In the genomic region with DNA sequence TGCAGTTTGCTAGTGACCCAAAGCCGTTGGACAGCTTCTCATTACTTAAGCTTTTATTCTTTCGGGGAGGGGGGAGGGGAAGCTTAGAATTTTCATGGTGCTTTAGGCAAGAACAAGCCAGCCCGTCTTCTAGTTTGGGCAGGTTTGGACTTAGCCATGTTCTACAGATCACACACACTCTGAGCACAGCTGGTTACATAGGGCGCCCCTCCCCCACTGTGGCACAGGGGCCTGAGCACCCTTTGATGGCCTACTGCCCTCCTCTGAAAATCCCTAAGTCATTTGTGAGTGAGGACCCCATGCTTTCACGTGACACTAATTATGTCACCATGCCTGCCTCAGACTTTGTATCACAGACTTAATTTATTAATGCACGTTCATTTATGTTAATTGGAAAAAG, we compare ENCODE assay signal across 24 mouse cellular contexts. TPM values are rescaled to one million over a fixed set of nuclear protein-coding genes. Genes with fewer than 3 reads are reported as not detected.
DNase-seq lines count a peak whose midpoint lies in the region; ATAC-seq lines count a peak whose summit lies in the region.
"Had no signal": no experiment of that assay in that cellular context is flagged by ENCODE, and none has a peak within 500 bp of the region (broad histone marks: within the 10 kb centered on the region; RNA-seq: fewer than 3 reads in every experiment).

No protein-coding gene starts in this region.

- H3K27ac ChIP-seq in embryonic facial prominence, embryonic 14.5 days (replicated peaks; ENCODE audit: low read depth, low read length): no peak overlapping the region
- no peak overlapping the region for H3K27ac ChIP-seq in embryonic facial prominence, embryonic 10.5 days (replicated peaks)
- no peak overlapping the region for H3K27ac ChIP-seq in midbrain, embryonic 11.5 days (ENCODE audit: low read depth, low read length)
- H3K27ac ChIP-seq in midbrain, embryonic 13.5 days: no peak overlapping the region
- H3K27ac ChIP-seq: embryonic facial prominence, embryonic 15.5 days; forebrain, embryonic 15.5 days; heart, embryonic 10.5 days; hindbrain, embryonic 12.5 days had no signal

- H3K9me3 ChIP-seq in embryonic facial prominence, embryonic 14.5 days (ENCODE audit: control insufficient read depth, low read length): no peaks in the 10 kb centered on the region
- no peaks in the 10 kb centered on the region for H3K9me3 ChIP-seq in embryonic facial prominence, embryonic 10.5 days
- H3K9me3 ChIP-seq in midbrain, embryonic 11.5 days (ENCODE audit: control insufficient read depth, low read length): no peaks in the 10 kb centered on the region
- no peaks in the 10 kb centered on the region for H3K9me3 ChIP-seq in midbrain, embryonic 13.5 days
- H3K9me3 ChIP-seq: embryonic facial prominence, embryonic 15.5 days; forebrain, embryonic 15.5 days; heart, embryonic 10.5 days; hindbrain, embryonic 12.5 days had no signal

- H3K4me1 ChIP-seq in embryonic facial prominence, embryonic 14.5 days (ENCODE audit: control insufficient read depth, insufficient read depth, low read length): no peaks in the 10 kb centered on the region
- peaks cover 5% of the 10 kb centered on the region; the same call in 1 of the 2 replicates for H3K4me1 ChIP-seq in embryonic facial prominence, embryonic 10.5 days
- H3K4me1 ChIP-seq in midbrain, embryonic 11.5 days (ENCODE audit: control insufficient read depth, insufficient read depth, low read length): no peaks in the 10 kb centered on the region
- peaks cover 4% of the 10 kb centered on the region; the same call in 1 of the 2 replicates for H3K4me1 ChIP-seq in midbrain, embryonic 13.5 days (replicated peaks)
- H3K4me1 ChIP-seq: embryonic facial prominence, embryonic 15.5 days; forebrain, embryonic 15.5 days; heart, embryonic 10.5 days; hindbrain, embryonic 12.5 days had no signal

- no peak for ATAC-seq in embryonic facial prominence, embryonic 14.5 days (ENCODE audit: low read depth)
- no peak for ATAC-seq in midbrain, embryonic 11.5 days (ENCODE audit: low FRiP score)
- no peak for ATAC-seq in midbrain, embryonic 13.5 days
- ATAC-seq: activated CD4-positive, CD25-positive, alpha-beta regulatory T cell, adult 4 months; forebrain, embryonic 15.5 days; hindbrain, embryonic 16.5 days; Patski had no signal

- H3K9ac ChIP-seq in embryonic facial prominence, embryonic 14.5 days (ENCODE audit: low read depth, low read length): no peak overlapping the region
- H3K9ac ChIP-seq in midbrain, embryonic 11.5 days (ENCODE audit: low read length): no peak overlapping the region
- no peak overlapping the region for H3K9ac ChIP-seq in midbrain, embryonic 13.5 days (replicated peaks)
- H3K9ac ChIP-seq: embryonic facial prominence, embryonic 15.5 days; forebrain, embryonic 15.5 days; hindbrain, embryonic 12.5 days had no signal

- WGBS in embryonic facial prominence, embryonic 14.5 days: 49% methylated on average over 6 of the region's 6 CpGs
- 51% methylated on average over 6 of the region's 6 CpGs for WGBS in embryonic facial prominence, embryonic 10.5 days
- 57% methylated on average over 6 of the region's 6 CpGs for WGBS in midbrain, embryonic 11.5 days
- WGBS in midbrain, embryonic 13.5 days: 54% methylated on average over 6 of the region's 6 CpGs

- DNase-seq in embryonic facial prominence, embryonic 14.5 days (ENCODE audit: low spot score): peak; percentile 42
- no peak for DNase-seq in embryonic facial prominence, embryonic 10.5 days (ENCODE audit: low spot score)
- peak; percentile 13 for DNase-seq in kidney, postnatal 10 days
- DNase-seq in kidney, adult 18-20 months: no peak
- DNase-seq in midbrain, embryonic 11.5 days (ENCODE audit: low spot score, missing footprints): peak; percentile 76
- DNase-seq in retina, embryonic 14.5 days (ENCODE audit: low spot score): peak; percentile 8
- DNase-seq in ovary, postnatal 14 days (ENCODE audit: low spot score): no peak
- DNase-seq: adrenal gland, adult 2 months; adrenal gland, postnatal 25 days; cerebellum, adult 18-20 months; cerebellum, adult 9-11 months; cerebellum, postnatal 36 days; gastrocnemius, postnatal 10 days; heart, postnatal 10 days; heart, postnatal 4 days had no signal

- H3K4me2 ChIP-seq in embryonic facial prominence, embryonic 14.5 days (ENCODE audit: low read depth, low read length): no peak overlapping the region
- no peak overlapping the region for H3K4me2 ChIP-seq in midbrain, embryonic 11.5 days
- no peak overlapping the region for H3K4me2 ChIP-seq in midbrain, embryonic 13.5 days (replicated peaks)
- H3K4me2 ChIP-seq: embryonic facial prominence, embryonic 15.5 days; forebrain, embryonic 15.5 days; hindbrain, embryonic 12.5 days had no signal

- H3K4me3 ChIP-seq in embryonic facial prominence, embryonic 14.5 days (ENCODE audit: low read depth, low read length): no peak overlapping the region
- no peak overlapping the region for H3K4me3 ChIP-seq in embryonic facial prominence, embryonic 10.5 days
- H3K4me3 ChIP-seq in midbrain, embryonic 11.5 days (ENCODE audit: low read depth, low read length): no peak overlapping the region
- H3K4me3 ChIP-seq in midbrain, embryonic 13.5 days (replicated peaks): no peak overlapping the region
- H3K4me3 ChIP-seq: embryonic facial prominence, embryonic 15.5 days; erythroblast, embryonic 14.5 days; forebrain, embryonic 15.5 days; heart, embryonic 10.5 days; hindbrain, embryonic 12.5 days had no signal

- H3K36me3 ChIP-seq in embryonic facial prominence, embryonic 14.5 days (ENCODE audit: control insufficient read depth, insufficient read depth, low read length): no peaks in the 10 kb centered on the region
- H3K36me3 ChIP-seq in embryonic facial prominence, embryonic 10.5 days (replicated peaks): no peaks in the 10 kb centered on the region
- no peaks in the 10 kb centered on the region for H3K36me3 ChIP-seq in midbrain, embryonic 11.5 days (ENCODE audit: control insufficient read depth, insufficient read depth, low read length)
- no peaks in the 10 kb centered on the region for H3K36me3 ChIP-seq in midbrain, embryonic 13.5 days
- H3K36me3 ChIP-seq: embryonic facial prominence, embryonic 15.5 days; forebrain, embryonic 15.5 days; heart, embryonic 10.5 days; hindbrain, embryonic 12.5 days had no signal

- H3K27me3 ChIP-seq in embryonic facial prominence, embryonic 14.5 days (replicated peaks; ENCODE audit: control insufficient read depth, insufficient read depth, low read length): no peaks in the 10 kb centered on the region; the same call in 1 of the 2 replicates
- peaks cover 25% of the 10 kb centered on the region for H3K27me3 ChIP-seq in embryonic facial prominence, embryonic 10.5 days (replicated peaks; ENCODE audit: low read depth, poor library complexity, severe bottlenecking)
- no peaks in the 10 kb centered on the region for H3K27me3 ChIP-seq in midbrain, embryonic 11.5 days (ENCODE audit: control insufficient read depth, insufficient read depth, low read length)
- H3K27me3 ChIP-seq in midbrain, embryonic 13.5 days: peaks cover 5% of the 10 kb centered on the region; the same call in 1 of the 2 replicates
- H3K27me3 ChIP-seq: forebrain, embryonic 15.5 days had no signal

RNA-seq across cellular contexts. Expression of a gene that starts 35.6 kb away (rescaled TPM):
- 5.1 and 5.3 TPM in 2 replicates for polyA plus RNA-seq in embryonic facial prominence, embryonic 14.5 days (2014; fragmentation: Nextera tagmentation; extraction: Ambion mirVana)
- 10.8 and 12.8 TPM in 2 replicates for polyA plus RNA-seq in embryonic facial prominence, embryonic 10.5 days (2016; fragmentation: Nextera tagmentation; extraction: Ambion mirVana)
- polyA plus RNA-seq in midbrain, embryonic 11.5 days (2014; fragmentation: Nextera tagmentation; extraction: Ambion mirVana): 5.1 and 5.6 TPM in 2 replicates
- polyA plus RNA-seq in midbrain, embryonic 13.5 days (2015; fragmentation: Nextera tagmentation; extraction: Ambion mirVana): 4.3 and 5.0 TPM in 2 replicates
- polyA plus RNA-seq: activated CD4-positive, CD25-positive, alpha-beta regulatory T cell, adult 4 months; adrenal gland, adult 2 months; erythroblast, embryonic 14.5 days had no signal

Comparison
In these comparisons a context has a peak if more than half of its experiments do, and no peak if none do; other contexts are left out.
1. DNase-seq: peak in embryonic facial prominence, embryonic 14.5 days (single experiment), kidney, postnatal 10 days (single experiment), midbrain, embryonic 11.5 days (single experiment) and retina, embryonic 14.5 days (single experiment); none in embryonic facial prominence, embryonic 10.5 days (single experiment), kidney, adult 18-20 months (single experiment) and ovary, postnatal 14 days (single experiment).